Mouse (Mus musculus) embryo, embryonic 11 days (tissue): Measurements from ENCODE around the gene Abcb8.

Experiments
- DNase-seq: peaks from one replicate; pipeline ENCODE4 v3.0.0-alpha.2; 2015

Abcb8 gene

GRCm38 (mm10) chr5:24393392-24393997 is at the start of gene Abcb8:
TSS of gene Abcb8 (plus strand) at chr5:24393663.
- peak; percentile 89 for DNase-seq

GRCm38 (mm10) chr5:24343977-24344436 is 49.5 kb upstream of the Abcb8 start:
- DNase-seq = peak; percentile 90

- DNase-seq = no peak
These were observed 48.9 kb upstream of the Abcb8 start for GRCm38 (mm10) chr5:24344477-24345051.

GRCm38 (mm10) chr5:24346313-24346712 is 47.1 kb upstream of the Abcb8 start:
- DNase-seq = no peak

DNA sequence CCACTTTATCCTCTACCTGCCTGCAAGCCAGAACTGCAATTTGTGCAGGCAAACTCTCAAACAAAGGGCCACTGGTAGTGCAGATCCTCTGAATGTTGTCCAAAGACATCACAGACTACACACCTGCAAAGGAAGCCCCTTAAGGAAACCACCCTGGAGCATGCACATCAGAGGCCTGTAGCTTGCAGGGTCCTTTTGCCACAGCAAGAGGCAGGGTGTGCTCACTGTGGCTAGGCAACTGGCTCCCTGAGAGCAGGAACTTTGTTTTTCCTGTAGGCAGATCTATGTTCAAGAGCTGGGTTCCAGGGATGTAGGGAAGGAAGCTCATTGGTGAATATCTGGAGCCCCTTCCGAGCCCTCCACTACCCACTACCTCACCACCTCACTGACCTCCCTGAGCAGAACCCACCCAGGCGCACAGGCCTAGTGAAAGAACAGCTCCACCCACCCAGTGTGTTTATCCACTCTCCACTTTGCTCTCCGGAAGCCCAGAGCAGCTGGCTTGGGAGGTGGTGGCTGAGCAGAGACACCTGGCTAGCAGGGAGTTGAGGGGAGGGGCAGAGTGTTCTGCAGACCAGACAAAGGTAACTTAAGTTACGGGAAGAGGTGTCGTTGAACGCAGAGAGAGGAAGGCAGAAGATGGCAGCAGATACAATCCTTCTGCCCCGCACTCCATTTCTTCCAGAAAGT is 46.1 kb upstream of the Abcb8 start:
- DNase-seq = no peak

GRCm38 (mm10) chr5:24348128-24348527 is 45.3 kb upstream of the Abcb8 start:
- DNase-seq = peak; percentile 79

- peak; percentile 47 for DNase-seq
These were observed 44.9 kb upstream of the Abcb8 start for GRCm38 (mm10) chr5:24348546-24348945.

DNA sequence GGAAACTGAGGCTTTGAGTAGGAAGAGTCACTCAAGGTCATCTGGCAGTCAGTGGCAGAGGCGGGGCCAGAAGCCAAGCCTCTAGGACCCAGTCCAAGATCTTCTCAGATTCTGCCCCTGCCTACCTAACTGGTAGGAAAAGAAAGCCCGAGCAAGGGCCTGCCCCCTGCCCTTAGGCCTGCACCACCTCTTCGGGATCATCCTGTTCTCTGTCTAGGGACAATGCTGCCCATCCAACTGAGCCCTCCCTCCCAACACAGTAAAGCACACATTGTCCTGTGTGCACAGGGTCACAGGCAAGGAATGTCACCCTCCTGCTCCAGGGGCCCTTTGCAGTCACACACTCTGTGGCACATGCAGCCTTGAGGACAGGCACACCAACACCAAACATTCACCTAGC is 43.4 kb upstream of the Abcb8 start:
- no peak for DNase-seq

DNA sequence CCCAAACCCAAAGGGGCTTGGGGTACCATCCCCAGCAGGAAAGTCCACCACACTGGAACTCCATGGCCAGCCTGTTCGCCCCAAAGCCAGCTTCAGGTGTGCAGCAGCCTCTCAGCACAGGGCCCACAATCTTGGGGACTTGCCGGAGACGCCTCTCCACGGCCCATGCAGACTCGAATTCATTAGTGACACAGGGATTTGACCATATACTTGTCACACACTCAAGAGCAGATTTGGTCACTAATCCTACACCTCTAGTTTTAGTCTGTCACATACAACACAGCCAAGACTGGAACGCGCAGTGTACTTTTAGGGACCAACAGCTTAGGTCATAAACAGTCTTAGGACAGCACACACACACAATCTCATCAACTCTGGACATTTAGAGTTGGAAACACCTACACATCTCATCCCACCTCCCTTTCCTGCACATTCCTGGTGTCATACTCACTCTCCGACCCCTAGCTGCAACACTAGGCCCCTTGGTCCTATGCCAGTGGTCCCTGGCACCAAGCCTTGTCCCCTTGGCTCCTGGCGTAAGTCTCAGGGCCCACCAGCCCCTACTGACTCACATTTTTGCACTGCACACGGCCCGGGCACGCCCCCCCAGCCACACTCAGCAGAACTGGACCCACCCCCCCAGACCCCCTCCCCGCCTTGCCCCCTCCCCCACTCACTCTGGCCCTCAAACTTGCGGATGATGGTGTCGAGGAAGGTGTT is 42.8 kb upstream of the Abcb8 start:
- no peak for DNase-seq

DNA sequence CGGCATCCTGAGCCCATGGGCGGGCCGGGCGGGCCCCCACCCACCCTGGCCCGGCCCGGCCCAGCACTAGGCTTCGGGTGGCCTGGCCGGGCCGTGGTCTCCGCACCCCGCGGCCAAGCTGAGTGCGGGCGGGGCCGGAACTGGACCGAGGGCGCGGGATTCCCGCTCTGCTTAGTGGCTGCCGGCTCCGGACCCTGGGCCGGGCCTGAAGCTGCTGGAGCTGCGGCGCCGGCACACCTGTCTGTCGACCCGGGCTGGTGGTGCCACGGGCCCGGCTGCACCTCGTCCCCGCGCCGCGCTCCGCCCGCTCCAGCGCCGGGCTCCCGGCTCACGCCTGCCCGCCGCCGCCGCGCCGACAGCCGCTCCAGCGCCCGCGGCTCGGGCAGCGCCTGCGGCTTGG is 42.2 kb upstream of the Abcb8 start, which contains the start of gene Kcnh2:
TSS of gene Kcnh2 (minus strand) at position 327 of the 400 bp plus-strand sequence.
- no peak for DNase-seq

- DNase-seq = peak; percentile 94
These were observed 41.7 kb upstream of the Abcb8 start for GRCm38 (mm10) chr5:24351701-24352171.

DNA sequence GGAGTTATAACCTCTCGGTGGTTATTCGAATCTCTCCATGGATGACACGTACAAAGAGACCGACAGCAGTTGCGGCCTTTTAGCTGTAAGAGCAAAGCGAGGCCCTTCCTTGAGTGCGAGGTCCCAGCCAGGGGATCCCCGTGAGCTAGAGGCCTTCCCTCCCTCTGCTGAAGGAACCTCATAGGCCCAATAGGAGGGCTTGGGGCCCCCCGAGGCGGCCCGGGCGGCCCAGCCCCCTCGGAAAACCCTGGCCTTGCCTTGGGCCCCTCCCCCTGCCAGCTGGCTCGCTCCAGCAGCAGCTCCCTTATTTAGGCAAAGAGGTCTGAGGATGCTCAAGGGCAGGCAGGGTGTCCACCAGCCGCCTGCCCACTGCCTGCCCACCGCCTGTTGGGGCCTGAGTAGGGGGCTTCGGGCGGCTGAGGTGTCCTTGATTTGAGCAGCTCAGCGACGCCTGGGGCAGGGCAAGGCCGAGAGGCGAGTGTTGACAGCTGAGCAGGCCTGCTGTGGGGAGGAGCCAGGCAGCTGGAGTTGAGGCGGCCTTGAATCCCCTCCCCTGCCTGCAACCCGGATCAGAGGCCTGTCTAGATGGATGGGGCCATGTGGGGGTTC is 41.1 kb upstream of the Abcb8 start:
- peak; percentile 84 for DNase-seq

DNA sequence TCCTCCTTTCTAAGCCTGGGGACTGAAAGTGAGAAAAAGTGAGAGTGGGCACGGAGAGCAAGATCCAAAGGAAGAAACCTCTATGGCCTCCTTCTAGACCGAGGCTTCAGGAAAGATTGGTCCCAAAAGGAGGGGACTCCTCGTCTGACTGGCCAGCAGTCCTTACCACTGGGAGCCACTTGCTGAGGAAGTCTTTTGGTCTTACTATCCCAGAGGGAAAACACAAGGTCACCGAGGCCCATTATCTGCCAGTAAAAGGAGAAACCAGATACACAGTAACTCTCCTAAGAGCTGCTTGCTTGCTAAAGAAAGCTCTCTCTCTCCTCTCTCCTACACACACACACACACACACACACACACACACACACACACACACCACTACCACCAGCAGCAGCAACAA is 40.1 kb upstream of the Abcb8 start:
- no peak for DNase-seq

DNA sequence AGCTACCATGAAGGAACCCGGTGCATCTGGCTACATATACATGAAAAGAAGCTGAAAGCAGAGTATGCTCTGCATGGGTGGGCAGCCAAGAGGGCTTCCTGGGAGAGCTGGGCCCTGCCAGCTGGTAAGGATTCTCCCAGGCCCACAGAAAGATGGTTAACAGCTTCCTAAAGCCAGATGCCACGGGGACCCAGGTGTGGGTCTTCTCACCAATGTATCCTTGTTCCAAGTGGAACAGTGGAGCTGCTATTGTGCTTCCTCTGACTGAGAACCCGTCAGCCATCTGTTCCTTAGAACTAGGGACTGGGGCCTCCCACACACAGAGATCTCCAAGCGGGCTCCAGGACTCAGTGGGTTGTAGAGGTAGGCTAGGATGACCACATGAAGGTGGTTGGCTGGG is 36.7 kb upstream of the Abcb8 start:
- no peak for DNase-seq

DNA sequence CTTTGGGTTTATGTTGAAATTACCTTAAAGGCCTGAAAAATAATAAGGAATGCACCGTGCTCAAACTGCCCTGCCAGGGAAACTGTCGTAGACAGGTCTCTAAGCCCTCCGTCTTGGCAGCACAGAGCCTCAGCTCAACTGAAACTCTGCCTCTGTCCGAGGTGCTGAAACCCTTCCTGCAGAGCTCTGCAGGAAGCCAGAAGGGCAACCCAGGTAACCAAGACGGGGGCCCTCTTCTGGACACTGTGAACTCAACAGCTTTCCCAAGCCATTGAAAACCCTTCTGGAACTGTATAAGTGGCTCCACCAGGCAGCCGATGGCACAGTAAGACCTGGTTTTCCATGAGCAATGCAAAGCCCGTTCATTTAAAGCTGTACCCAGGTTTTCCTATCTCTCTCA is 36.0 kb upstream of the Abcb8 start:
- peak; percentile 95 for DNase-seq

DNA sequence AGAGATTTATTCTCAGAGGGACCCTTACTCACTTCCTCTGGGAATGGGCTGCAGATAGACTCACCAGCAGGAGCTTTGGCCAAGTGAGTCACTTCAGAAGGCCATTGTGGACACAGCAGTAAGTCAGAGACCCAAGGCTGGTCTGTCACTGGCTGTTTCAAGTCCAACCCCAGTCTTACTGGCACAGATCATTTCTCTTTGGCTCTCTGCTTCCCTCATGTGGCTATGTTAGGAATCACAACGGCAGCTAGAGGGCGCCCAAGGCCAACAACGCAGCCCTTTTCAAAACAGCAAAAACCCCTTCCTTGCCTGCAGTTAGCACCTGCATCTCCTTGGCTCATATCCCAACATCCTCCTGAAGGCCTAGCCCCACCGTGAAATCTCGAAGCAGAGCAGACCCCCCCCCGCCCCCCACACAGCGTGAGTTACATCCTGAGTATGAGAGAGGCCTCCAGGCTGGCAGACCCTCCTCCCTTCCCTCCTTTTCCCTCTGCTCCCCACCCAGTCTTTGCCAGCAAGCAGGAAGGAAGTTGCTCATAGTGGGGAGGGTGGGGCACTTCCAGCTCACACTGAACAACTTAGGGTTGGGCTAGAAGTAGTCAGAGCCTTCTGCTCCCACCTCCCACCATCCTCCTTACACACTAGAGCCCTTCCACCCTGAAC is 32.5 kb upstream of the Abcb8 start:
- DNase-seq = peak; percentile 81

DNA sequence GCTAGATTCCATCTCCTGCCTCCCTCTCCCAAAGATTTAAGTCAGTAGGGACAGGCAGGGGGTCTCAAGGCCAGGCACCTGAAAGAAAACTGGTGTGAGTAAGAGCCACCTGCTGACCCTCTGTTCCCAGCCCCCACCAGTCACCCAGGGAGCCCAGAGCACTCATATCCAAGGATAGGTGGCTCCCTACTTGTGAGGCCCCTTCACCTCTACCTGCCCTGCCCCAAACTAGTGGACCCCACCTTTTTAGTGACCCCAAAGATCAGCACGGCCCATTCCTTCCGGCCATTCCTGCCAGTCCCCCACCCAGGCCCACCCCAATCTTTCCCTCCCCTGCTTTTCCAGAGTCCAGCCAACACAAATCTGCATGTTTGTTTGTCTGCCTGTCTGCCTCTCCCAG is 30.0 kb upstream of the Abcb8 start:
- no peak for DNase-seq

- DNase-seq = no peak
These were observed 29.4 kb upstream of the Abcb8 start for GRCm38 (mm10) chr5:24364061-24364460.

- no peak for DNase-seq
These were observed 29.0 kb upstream of the Abcb8 start, which contains the start of gene Nos3 for GRCm38 (mm10) chr5:24364508-24364907. TSS of gene Nos3 (plus strand) at chr5:24364810.

DNA sequence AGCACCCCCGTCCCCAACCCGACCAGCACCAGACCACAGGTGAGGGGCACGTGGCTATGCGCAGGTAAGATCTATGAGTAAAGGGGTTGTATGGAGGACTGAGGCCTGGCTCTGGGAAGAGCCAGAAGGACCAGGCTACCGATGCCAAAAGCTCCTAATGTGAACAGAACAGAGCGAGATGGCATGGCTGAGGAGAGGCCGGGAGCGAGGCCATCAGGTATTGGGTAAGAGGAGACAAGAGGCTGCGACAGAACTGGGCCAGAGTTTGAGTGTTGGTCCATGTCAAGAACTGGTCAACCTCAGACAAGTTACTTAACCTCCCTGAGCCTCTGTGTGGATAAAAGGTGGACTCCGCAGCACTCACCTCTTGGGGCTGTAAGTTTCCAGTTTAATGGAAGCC is 28.5 kb upstream of the Abcb8 start:
- no peak for DNase-seq

DNA sequence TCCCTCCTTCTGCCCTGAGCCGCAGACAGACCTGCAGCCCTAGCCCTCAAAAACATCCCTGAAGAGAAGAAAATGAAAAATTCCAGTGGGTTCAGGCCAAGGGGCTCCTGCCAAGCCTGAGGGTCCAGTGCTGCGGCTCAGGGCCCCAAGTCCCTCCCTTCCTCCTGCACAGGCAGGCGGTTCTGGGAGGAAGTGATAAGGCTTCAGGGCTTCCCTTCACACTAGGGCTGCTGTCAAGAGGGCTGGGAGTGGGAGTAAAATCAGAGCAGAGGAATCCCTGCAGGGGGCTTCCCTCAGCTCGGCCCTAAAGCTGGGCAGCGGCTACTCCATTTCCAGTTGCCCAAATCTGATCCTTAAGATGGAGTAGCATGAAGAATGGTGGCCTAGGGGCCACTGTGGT is 27.9 kb upstream of the Abcb8 start:
- no peak for DNase-seq

GRCm38 (mm10) chr5:24366426-24366825 is 27.0 kb upstream of the Abcb8 start:
- DNase-seq = no peak
